Mouse (Mus musculus) stomach, embryonic 14.5 days (tissue): ENCODE data around the gene Rgs11. TPM values are rescaled to one million over a fixed set of nuclear protein-coding genes. Genes with fewer than 3 reads are reported as not detected.
"Not testable (repeated sequence)": the region's sequence is repeated elsewhere in the genome, so short reads cannot be mapped to it uniquely, and the experiment has no call there.

ENCODE experiments used
- ATAC-seq: fragments of 200-750 bp; cut with Nextera tagmentation; 2 replicates; pipeline ENCODE4 v1.8.0; 2017; ENCODE audit warnings: low read depth, moderate TSS enrichment; ENCODE audit not compliant: insufficient number of reproducible peaks, insufficient read depth, low FRiP score
- H3K27ac ChIP-seq: fragments of 300-500 bp; sonication (generic); 2 replicates; pipeline ENCODE4 v1.5.1; 2014; ENCODE audit warnings: mild to moderate bottlenecking, low read length, moderate library complexity, mixed read lengths
- H3K27me3 ChIP-seq: fragments of 300-500 bp; sonication (generic); 2 replicates; pipeline ENCODE4 v1.6.1; 2014; ENCODE audit warnings: low read length, control low read depth, mixed read lengths; ENCODE audit not compliant: control insufficient read depth, insufficient read depth
- H3K36me3 ChIP-seq: fragments of 300-500 bp; sonication (generic); 2 replicates; pipeline ENCODE4 v1.6.1; 2014; ENCODE audit warnings: mild to moderate bottlenecking, control low read depth, low read length, moderate library complexity, mixed read lengths; ENCODE audit not compliant: control insufficient read depth, insufficient read depth
- H3K4me1 ChIP-seq: fragments of 300-500 bp; sonication (generic); 2 replicates; pipeline ENCODE4 v1.6.1; 2014; ENCODE audit warnings: low read length, control low read depth, mixed read lengths; ENCODE audit not compliant: control insufficient read depth, insufficient read depth
- H3K4me2 ChIP-seq: fragments of 300-500 bp; sonication (generic); replicated peaks from 2 replicates; pipeline ENCODE4 v1.6.1; 2014; ENCODE audit warnings: low read depth, low read length, control low read depth
- H3K4me3 ChIP-seq: fragments of 300-500 bp; sonication (generic); 2 replicates; pipeline ENCODE4 v1.5.1; 2014; ENCODE audit warnings: low read depth, low read length, control low read depth
- H3K9ac ChIP-seq: fragments of 300-500 bp; sonication (generic); replicated peaks from 2 replicates; pipeline ENCODE4 v1.6.1; 2014; ENCODE audit warnings: low read depth, mild to moderate bottlenecking, control low read depth, low read length, moderate library complexity, mixed read lengths
- H3K9me3 ChIP-seq: fragments of 300-500 bp; sonication (generic); 2 replicates; pipeline ENCODE4 v1.6.1; 2016; ENCODE audit warnings: low read depth, low read length, control low read depth; ENCODE audit not compliant: control insufficient read depth
- WGBS: fragments of 180-500 bp; shearing (Covaris S2); extraction: QIAGEN DNeasy Blood & Tissue Kit; methylation state at CpG from one replicate; pipeline ENCODE4 v1.1.7; 2014; 5-methylcytosine and 5-hydroxymethylcytosine counted together
- polyA plus RNA-seq: library from polyadenylated mRNA; unstranded; fragments of >200 nt; fragmentation: Nextera tagmentation; extraction: Ambion mirVana; gene quantifications from 2 replicates; pipeline ENCODE4 v1.2.1, GENCODE M21; 2014

The Rgs11 gene
- 18.3 and 19.3 TPM in 2 replicates for polyA plus RNA-seq

GRCm38 (mm10) chr17:26202737-26203136 is at the start of gene Rgs11:
Gene Rgs11, plus strand, starts transcription at chr17:26202951.
- peak within 1 kb of the TSS; percentile 33; the same call in 1 of the 2 replicates for H3K9ac ChIP-seq
- H3K36me3 ChIP-seq: peaks cover under 1% of the 10 kb centered on the region; the same call in 1 of the 2 replicates
- 0 out of 2 replicates have a peak, but pooled peaks cover 3% of the 10 kb centered on the region for H3K4me1 ChIP-seq
- WGBS: 3% methylated on average over 22 of the region's 22 CpGs
- peak within 1 kb of the TSS; percentile 95 for H3K4me2 ChIP-seq
- no peaks in the 10 kb centered on the region for H3K9me3 ChIP-seq
- no peak within 1 kb of the TSS for H3K27ac ChIP-seq
- H3K4me3 ChIP-seq: peak within 1 kb of the TSS; percentile 42
- no peak for ATAC-seq
- H3K27me3 ChIP-seq: peaks cover 20% of the 10 kb centered on the region

- H3K27me3 ChIP-seq: no peaks in the 10 kb centered on the region
- H3K36me3 ChIP-seq: peaks cover 6% of the 10 kb centered on the region
- H3K9ac ChIP-seq: no peak overlapping the region
- no peaks in the 10 kb centered on the region for H3K9me3 ChIP-seq
- no peaks in the 10 kb centered on the region for H3K4me1 ChIP-seq
- 89% methylated on average over 1 of the region's 1 CpGs for WGBS
- H3K4me3 ChIP-seq: no peak overlapping the region
- ATAC-seq: no peak
- no peak overlapping the region for H3K4me2 ChIP-seq
- no peak overlapping the region for H3K27ac ChIP-seq
These were observed 40.0 kb upstream of the Rgs11 start for GRCm38 (mm10) chr17:26162736-26163135.

- no peak overlapping the region for H3K4me2 ChIP-seq
- no peak overlapping the region for H3K27ac ChIP-seq
- H3K4me1 ChIP-seq: no peaks in the 10 kb centered on the region
- H3K9me3 ChIP-seq: no peaks in the 10 kb centered on the region
- no peak overlapping the region for H3K4me3 ChIP-seq
- no peak overlapping the region for H3K9ac ChIP-seq
- H3K27me3 ChIP-seq: no peaks in the 10 kb centered on the region
- H3K36me3 ChIP-seq: peaks cover 13% of the 10 kb centered on the region
- no peak for ATAC-seq
- 78% methylated on average over 2 of the region's 2 CpGs for WGBS
These were observed 34.7 kb upstream of the Rgs11 start for GRCm38 (mm10) chr17:26168039-26168438.

GRCm38 (mm10) chr17:26175248-26175647 is 27.5 kb upstream of the Rgs11 start:
- H3K9ac ChIP-seq, H3K4me1 ChIP-seq, H3K4me3 ChIP-seq, H3K27me3 ChIP-seq, H3K36me3 ChIP-seq, H3K27ac ChIP-seq, ATAC-seq, H3K4me2 ChIP-seq, H3K9me3 ChIP-seq: not testable (repeated sequence)
- 81% methylated on average over 2 of the region's 2 CpGs for WGBS

GRCm38 (mm10) chr17:26178611-26179010 is 24.1 kb upstream of the Rgs11 start:
- ATAC-seq: no peak
- peaks cover 16% of the 10 kb centered on the region for H3K36me3 ChIP-seq

GRCm38 (mm10) chr17:26181179-26181578 is 21.6 kb upstream of the Rgs11 start:
- H3K4me1 ChIP-seq: no peaks in the 10 kb centered on the region
- no peaks in the 10 kb centered on the region for H3K27me3 ChIP-seq
- ATAC-seq: no peak
- 96% methylated on average over 3 of the region's 3 CpGs for WGBS
- no peak overlapping the region for H3K4me2 ChIP-seq
- H3K36me3 ChIP-seq: peaks cover 30% of the 10 kb centered on the region
- no peaks in the 10 kb centered on the region for H3K9me3 ChIP-seq
- H3K4me3 ChIP-seq: no peak overlapping the region
- no peak overlapping the region for H3K27ac ChIP-seq
- no peak overlapping the region for H3K9ac ChIP-seq

More at GRCm38 (mm10) chr17:26178611-26179010, 24.1 kb upstream of the Rgs11 start:
- H3K27ac ChIP-seq: no peak overlapping the region
- H3K4me3 ChIP-seq: no peak overlapping the region
- H3K4me2 ChIP-seq: no peak overlapping the region
- H3K9me3 ChIP-seq: no peaks in the 10 kb centered on the region
- H3K27me3 ChIP-seq: no peaks in the 10 kb centered on the region
- H3K9ac ChIP-seq: no peak overlapping the region
- no peaks in the 10 kb centered on the region for H3K4me1 ChIP-seq

- H3K4me3 ChIP-seq: no peak overlapping the region
- H3K27me3 ChIP-seq: no peaks in the 10 kb centered on the region
- no peak overlapping the region for H3K9ac ChIP-seq
- 97% methylated on average over 5 of the region's 5 CpGs for WGBS
- no peak for ATAC-seq
- H3K27ac ChIP-seq: no peak overlapping the region
- H3K4me2 ChIP-seq: no peak overlapping the region
- H3K9me3 ChIP-seq: no peaks in the 10 kb centered on the region
- H3K4me1 ChIP-seq: no peaks in the 10 kb centered on the region
- peaks cover 70% of the 10 kb centered on the region for H3K36me3 ChIP-seq
These were observed 15.2 kb upstream of the Rgs11 start for GRCm38 (mm10) chr17:26187592-26187991.

GRCm38 (mm10) chr17:26188091-26188805 is 14.5 kb upstream of the Rgs11 start:
- no peak for ATAC-seq
- H3K9me3 ChIP-seq: no peaks in the 10 kb centered on the region
- H3K4me2 ChIP-seq: no peak overlapping the region
- no peak overlapping the region for H3K4me3 ChIP-seq
- 96% methylated on average over 11 of the region's 11 CpGs for WGBS
- H3K36me3 ChIP-seq: peaks cover 70% of the 10 kb centered on the region
- H3K9ac ChIP-seq: no peak overlapping the region
- H3K27me3 ChIP-seq: no peaks in the 10 kb centered on the region
- H3K27ac ChIP-seq: no peak overlapping the region
- H3K4me1 ChIP-seq: no peaks in the 10 kb centered on the region

GRCm38 (mm10) chr17:26191486-26191885 is 11.3 kb upstream of the Rgs11 start:
- H3K9ac ChIP-seq, H3K4me2 ChIP-seq, ATAC-seq, H3K4me3 ChIP-seq, H3K27ac ChIP-seq, H3K9me3 ChIP-seq, H3K27me3 ChIP-seq, H3K4me1 ChIP-seq: not testable (repeated sequence)
- 85% methylated on average over 7 of the region's 7 CpGs for WGBS
- peaks cover 76% of the 10 kb centered on the region for H3K36me3 ChIP-seq
